Mouse (Mus musculus) kidney, adult 2 months (tissue): ENCODE results near the gene 4930558K02Rik. TPM values are rescaled to one million over a fixed set of nuclear protein-coding genes. Genes with fewer than 3 reads are reported as not detected.

ENCODE experiments used
- DNase-seq: peaks from one replicate; pipeline ENCODE4 v3.0.0; 2021
- H3K27ac ChIP-seq: fragments of 200-500 bp; 2 replicates; pipeline ENCODE4 v1.5.1; 2012; ENCODE audit warnings: low read depth, low read length, control low read depth, inconsistent platforms; ENCODE audit not compliant: insufficient read depth
- H3K27me3 ChIP-seq: fragments of 200-500 bp; replicated peaks from 2 replicates; pipeline ENCODE4 v1.6.1; 2012; ENCODE audit warnings: mild to moderate bottlenecking, moderate library complexity, low read length, inconsistent platforms; ENCODE audit not compliant: control insufficient read depth, insufficient read depth
- H3K36me3 ChIP-seq: fragments of 200-500 bp; 2 replicates; pipeline ENCODE4 v1.6.1; 2012; ENCODE audit warnings: mild to moderate bottlenecking, moderate library complexity, low read length, inconsistent platforms; ENCODE audit not compliant: control insufficient read depth, insufficient read depth
- H3K4me1 ChIP-seq: fragments of 200-500 bp; 2 replicates; pipeline ENCODE4 v1.6.1; 2011; ENCODE audit warnings: low read length; ENCODE audit not compliant: control insufficient read depth, insufficient read depth
- H3K4me3 ChIP-seq: fragments of 200-500 bp; 2 replicates; pipeline ENCODE4 v1.5.1; 2011; ENCODE audit warnings: mild to moderate bottlenecking, low read depth, low read length, control low read depth; ENCODE audit not compliant: insufficient read depth
- CTCF ChIP-seq: fragments of 200-500 bp; conservative IDR thresholded peaks from 2 replicates; pipeline ENCODE4 v1.5.1; 2011; ENCODE audit warnings: low read depth, mild to moderate bottlenecking, control low read depth, low read length, moderate library complexity, mixed read lengths; ENCODE audit not compliant: insufficient read depth, insufficient read length
- POLR2A ChIP-seq: fragments of 200-500 bp; IDR thresholded peaks from one replicate; pipeline ENCODE4 v1.6.1; 2011; ENCODE audit warnings: low read depth, low read length, control low read depth
- WGBS: fragments of 180-500 bp; shearing (Covaris S2); methylation state at CpG from one replicate; pipeline ENCODE4 v1.1.7; 2018; 5-methylcytosine and 5-hydroxymethylcytosine counted together
- polyA plus RNA-seq: library from polyadenylated mRNA; depleted of rRNA; stranded (reverse); fragments of >200 nt; gene quantifications from 2 replicates; pipeline ENCODE4 v1.2.3, GENCODE M21; 2012

The 4930558K02Rik gene
- polyA plus RNA-seq, 1 experiment, result not detected

DNA sequence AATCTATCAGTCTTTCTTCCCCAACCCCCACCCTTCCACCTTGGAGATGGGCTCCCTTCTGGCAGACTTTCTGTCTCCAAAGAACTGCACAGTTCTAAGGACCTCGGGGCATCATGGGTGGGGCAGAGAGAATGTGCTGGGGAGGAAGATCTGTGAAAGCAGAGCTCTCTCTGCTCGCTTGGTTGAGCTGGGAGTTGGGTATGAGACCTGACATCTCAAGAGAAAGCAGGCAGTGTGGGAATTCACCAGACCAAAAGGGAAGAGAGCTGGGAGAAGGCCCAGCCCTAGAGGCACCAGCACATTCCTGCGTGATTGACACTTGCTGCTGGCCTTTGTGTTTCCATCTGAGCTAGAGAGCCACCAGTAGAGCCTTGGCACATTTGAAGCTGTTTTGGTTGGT is 63.4 kb downstream of the 4930558K02Rik start:
- Histone ChIP-seq H3K27ac (no peak overlapping the region), H3K4me1 (peaks cover 10% of the 10 kb centered on the region), H3K36me3 (no peaks in the 10 kb centered on the region), H3K4me3 (no peak overlapping the region), H3K27me3 (no peaks in the 10 kb centered on the region)
- WGBS, result 67% methylated on average over 3 of the region's 3 CpGs
- no peak for DNase-seq
- no peak for TF ChIP-seq POLR2A
- TF ChIP-seq CTCF, result no peak

- peaks cover 16% of the 10 kb centered on the region for H3K4me1 ChIP-seq
- 45% methylated on average over 7 of the region's 7 CpGs for WGBS
- DNase-seq, result no peak
- H3K4me3 ChIP-seq, result no peak overlapping the region
- TF ChIP-seq CTCF (no peak), POLR2A (no peak)
- no peaks in the 10 kb centered on the region for H3K27me3 ChIP-seq
- H3K27ac ChIP-seq, result no peak overlapping the region
- no peaks in the 10 kb centered on the region for H3K36me3 ChIP-seq
These were observed 65.8 kb downstream of the 4930558K02Rik start for GRCm38 (mm10) chr1:161913648-161913984.

DNA sequence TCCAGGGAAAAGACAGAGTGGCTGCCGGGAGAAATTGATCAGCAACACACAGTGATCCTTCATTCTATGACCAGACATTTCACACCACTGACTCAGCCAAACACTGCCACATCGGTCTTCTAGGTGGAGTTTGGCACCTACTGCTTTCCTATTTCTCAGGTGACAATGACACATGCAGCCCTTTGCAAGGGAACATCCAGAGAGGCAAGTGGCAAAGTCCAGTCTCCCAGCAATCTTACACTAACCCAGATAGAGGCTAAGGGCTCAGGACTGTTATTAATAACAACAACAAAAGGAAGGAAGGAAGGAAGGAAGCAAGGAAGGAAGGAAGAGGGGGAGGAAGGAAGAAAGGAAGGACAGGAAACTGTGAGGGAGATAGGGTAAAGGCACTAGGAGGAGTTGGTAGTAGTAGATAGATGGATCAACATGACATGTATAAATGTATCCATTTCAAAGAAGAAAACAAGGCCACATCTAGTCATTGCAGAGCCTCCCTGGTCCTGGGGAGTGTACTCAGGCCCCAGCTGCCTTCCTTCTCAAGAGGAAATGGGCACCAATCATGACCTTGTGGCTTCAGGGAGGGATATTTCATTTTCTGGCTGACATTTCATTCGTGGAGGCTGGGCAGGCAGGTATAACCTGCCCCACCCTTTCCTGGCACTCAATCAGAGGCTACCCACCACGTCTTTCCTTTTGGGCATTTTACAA is 66.3 kb downstream of the 4930558K02Rik start:
- WGBS, result 37% methylated on average over 4 of the region's 4 CpGs
- Histone ChIP-seq H3K4me3 (no peak overlapping the region), H3K36me3 (no peaks in the 10 kb centered on the region), H3K27ac (peak overlapping the region; percentile 6), H3K27me3 (no peaks in the 10 kb centered on the region), H3K4me1 (peaks cover 19% of the 10 kb centered on the region)
- peak; percentile 24 for DNase-seq
- TF ChIP-seq CTCF, result no peak
- no peak for TF ChIP-seq POLR2A

DNA sequence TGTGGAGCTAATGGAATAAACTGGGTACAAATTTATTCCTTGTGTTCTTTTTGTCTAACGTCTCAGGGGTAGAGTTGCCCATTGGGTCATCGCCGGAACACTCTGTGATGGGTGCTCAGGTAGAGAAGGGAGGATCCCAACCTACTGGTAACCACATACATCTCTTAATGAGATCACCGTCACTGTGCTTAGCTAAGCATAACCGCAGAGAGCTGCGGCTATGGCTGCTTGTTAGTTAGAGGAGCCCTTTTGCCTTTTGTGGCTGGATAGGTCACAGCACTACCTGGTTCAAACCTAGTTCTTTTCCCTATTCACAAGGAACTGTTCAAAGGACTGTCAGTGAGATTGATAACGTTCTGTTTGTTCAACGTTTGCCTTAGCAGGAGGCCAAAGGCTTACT is 70.4 kb downstream of the 4930558K02Rik start:
- no peak overlapping the region; the same call in 1 of the 2 replicates for H3K27ac ChIP-seq
- H3K27me3 ChIP-seq, result no peaks in the 10 kb centered on the region
- H3K4me1 ChIP-seq, result peaks cover 25% of the 10 kb centered on the region
- no peak for TF ChIP-seq CTCF
- TF ChIP-seq POLR2A, result no peak
- DNase-seq, result no peak
- no peaks in the 10 kb centered on the region for H3K36me3 ChIP-seq
- WGBS, result 60% methylated on average over 8 of the region's 8 CpGs
- H3K4me3 ChIP-seq, result no peak overlapping the region

DNA sequence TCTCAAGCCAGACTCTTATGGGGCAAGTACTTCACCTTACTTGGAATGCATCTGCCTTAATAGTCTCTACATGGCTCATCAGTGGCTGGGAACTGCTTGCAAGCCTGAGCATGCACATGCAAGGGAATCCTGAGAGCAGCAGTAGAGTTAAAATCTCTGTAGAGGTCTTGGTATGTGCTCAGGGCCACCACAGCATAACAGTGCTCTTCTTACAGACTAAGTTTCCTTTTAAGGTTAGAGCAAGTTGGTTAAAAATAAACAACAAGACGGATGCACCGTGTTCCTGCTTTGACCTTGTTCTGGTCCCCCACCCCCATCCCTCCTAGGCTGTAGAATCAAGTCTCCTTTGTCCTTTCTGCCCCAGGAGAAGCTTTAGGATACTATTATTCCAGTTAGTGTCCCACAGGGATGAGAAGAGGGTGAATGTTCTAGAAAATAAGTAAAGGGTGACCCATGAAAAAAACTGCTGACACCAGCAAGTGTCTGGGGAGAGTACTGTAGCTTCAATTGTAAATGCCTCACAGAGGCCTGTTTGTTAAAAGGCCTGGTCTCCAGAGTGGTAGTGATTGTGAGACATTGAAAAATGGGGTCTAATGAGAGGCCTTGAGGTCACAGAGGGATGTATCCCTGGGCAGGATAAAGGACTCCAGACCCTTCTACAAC is 71.5 kb downstream of the 4930558K02Rik start:
- Histone ChIP-seq H3K27me3 (no peaks in the 10 kb centered on the region), H3K27ac (peak overlapping the region; percentile 69), H3K4me1 (peaks cover 20% of the 10 kb centered on the region), H3K4me3 (no peak overlapping the region), H3K36me3 (no peaks in the 10 kb centered on the region)
- peak; percentile 57 for DNase-seq
- TF ChIP-seq CTCF, result no peak
- no peak for TF ChIP-seq POLR2A
- WGBS, result 3% methylated on average over 2 of the region's 2 CpGs

- 88% methylated on average over 4 of the region's 4 CpGs for WGBS
- peaks cover 15% of the 10 kb centered on the region for H3K4me1 ChIP-seq
These were observed 72.3 kb downstream of the 4930558K02Rik start for GRCm38 (mm10) chr1:161907111-161907510.

GRCm38 (mm10) chr1:161902692-161903452 is 76.6 kb downstream of the 4930558K02Rik start:
- Histone ChIP-seq H3K4me3 (no peak overlapping the region), H3K4me1 (peaks cover 4% of the 10 kb centered on the region), H3K27ac (no peak overlapping the region), H3K36me3 (no peaks in the 10 kb centered on the region), H3K27me3 (no peaks in the 10 kb centered on the region)
- 45% methylated on average over 9 of the region's 9 CpGs for WGBS
- DNase-seq, result no peak
- no peak for TF ChIP-seq CTCF
- TF ChIP-seq POLR2A, result no peak

More at GRCm38 (mm10) chr1:161907111-161907510, 72.3 kb downstream of the 4930558K02Rik start:
- Histone ChIP-seq H3K36me3 (no peaks in the 10 kb centered on the region), H3K27me3 (no peaks in the 10 kb centered on the region), H3K27ac (no peak overlapping the region), H3K4me3 (no peak overlapping the region)
- TF ChIP-seq CTCF (no peak), POLR2A (no peak)
- no peak for DNase-seq
